Comparison of ENCODE assay signal across 8 mouse cellular contexts in the genomic region with DNA sequence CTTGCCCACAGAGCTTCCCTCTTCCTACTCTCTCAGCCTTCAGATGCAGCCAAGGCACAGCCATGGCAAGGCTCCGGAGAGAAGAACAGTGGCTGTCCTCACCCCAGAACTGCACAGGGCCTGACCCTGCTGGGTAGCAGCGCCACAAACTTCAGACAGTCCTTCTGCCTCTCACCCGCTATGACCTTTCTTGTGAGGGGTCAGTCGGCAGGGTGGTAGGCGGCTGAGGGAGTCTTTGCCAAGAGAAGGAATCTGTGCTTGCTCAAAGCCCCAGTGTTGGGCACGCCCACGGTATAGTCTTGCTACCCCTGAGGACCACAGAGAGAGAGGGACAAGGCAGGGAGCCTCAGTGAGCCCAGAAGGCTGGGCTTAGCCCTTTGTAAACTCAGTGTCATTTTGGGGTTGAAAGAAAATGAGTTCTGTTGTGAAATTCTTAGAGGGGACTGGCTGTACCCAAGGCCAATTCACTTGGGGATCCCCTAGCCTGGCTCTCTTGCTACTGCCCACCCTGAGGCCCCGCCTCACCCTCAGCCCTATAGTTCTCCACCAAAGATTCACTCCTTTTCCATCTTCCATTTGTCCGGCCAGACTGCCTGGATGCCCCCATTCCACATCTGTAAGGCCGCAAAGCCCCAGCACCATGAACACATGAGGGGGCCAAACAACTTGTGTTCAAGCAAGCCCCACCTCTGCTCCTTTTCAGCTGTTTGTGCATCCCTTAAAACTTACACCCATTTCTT. TPM values are rescaled to one million over a fixed set of nuclear protein-coding genes. Genes with fewer than 3 reads are reported as not detected.
DNase-seq lines count a peak whose midpoint lies in the region; ATAC-seq lines count a peak whose summit lies in the region.

No protein-coding gene starts in this region.

- H3K9me3 ChIP-seq in erythroblast, embryonic 14.5 days (ENCODE audit: control insufficient read depth, low read length): peaks cover 11% of the 10 kb centered on the region; the same call in 1 of the 2 replicates
- peaks cover 8% of the 10 kb centered on the region; the same call in 1 of the 2 replicates for H3K9me3 ChIP-seq in heart, embryonic 15.5 days (replicated peaks)
- H3K9me3 ChIP-seq in lung, embryonic 16.5 days (ENCODE audit: control insufficient read depth, low read length): no peaks in the 10 kb centered on the region

- H3K27ac ChIP-seq in heart, embryonic 15.5 days: peak overlapping the region; percentile 81
- peak overlapping the region; percentile 85 for H3K27ac ChIP-seq in lung, embryonic 16.5 days (ENCODE audit: low read length)

- 47% methylated on average over 10 of the region's 10 CpGs for WGBS in heart, embryonic 15.5 days
- WGBS in lung, embryonic 16.5 days: 25% methylated on average over 10 of the region's 10 CpGs

- H3K9ac ChIP-seq in heart, embryonic 15.5 days: peak overlapping the region; percentile 73
- H3K9ac ChIP-seq in lung, embryonic 16.5 days (ENCODE audit: low read length): peak overlapping the region; percentile 84

- peaks cover 71% of the 10 kb centered on the region for H3K27me3 ChIP-seq in erythroblast, embryonic 14.5 days (ENCODE audit: control insufficient read depth)
- peaks cover 31% of the 10 kb centered on the region for H3K27me3 ChIP-seq in heart, embryonic 15.5 days
- peaks cover 9% of the 10 kb centered on the region; the same call in 1 of the 2 replicates for H3K27me3 ChIP-seq in lung, embryonic 16.5 days (ENCODE audit: control insufficient read depth, insufficient read depth, low read depth, low read length)

- H3K4me3 ChIP-seq in erythroblast, embryonic 14.5 days (replicated peaks): peak overlapping the region; percentile 31
- peak overlapping the region; percentile 64 for H3K4me3 ChIP-seq in heart, embryonic 15.5 days
- peak overlapping the region; percentile 80 for H3K4me3 ChIP-seq in lung, embryonic 16.5 days (ENCODE audit: low read length)

- ATAC-seq in erythroblast, adult 5-6 weeks (replicated peaks; ENCODE audit: low FRiP score, poor library complexity, severe bottlenecking): no peak
- no peak for ATAC-seq in heart, embryonic 15.5 days (replicated peaks; ENCODE audit: insufficient number of reproducible peaks, insufficient read depth, low FRiP score, low read depth)
- ATAC-seq in lung, embryonic 16.5 days (ENCODE audit: low read depth): no peak

- peaks cover 28% of the 10 kb centered on the region for H3K4me1 ChIP-seq in erythroblast, embryonic 14.5 days (ENCODE audit: control insufficient read depth)
- H3K4me1 ChIP-seq in heart, embryonic 15.5 days (replicated peaks): peaks cover 63% of the 10 kb centered on the region
- peaks cover 66% of the 10 kb centered on the region for H3K4me1 ChIP-seq in lung, embryonic 16.5 days (replicated peaks; ENCODE audit: control insufficient read depth, insufficient read depth, low read length)

- peak overlapping the region; percentile 83 for H3K4me2 ChIP-seq in heart, embryonic 15.5 days
- peak overlapping the region; percentile 81 for H3K4me2 ChIP-seq in lung, embryonic 16.5 days (ENCODE audit: low read depth, low read length)

- H3K36me3 ChIP-seq in erythroblast, embryonic 14.5 days (ENCODE audit: control insufficient read depth): no peaks in the 10 kb centered on the region
- no peaks in the 10 kb centered on the region for H3K36me3 ChIP-seq in heart, embryonic 15.5 days
- H3K36me3 ChIP-seq in lung, embryonic 16.5 days (ENCODE audit: control insufficient read depth, insufficient read depth, low read length): peaks cover 2% of the 10 kb centered on the region; the same call in 1 of the 2 replicates

- DNase-seq in 416B (ENCODE audit: low read depth): peak; percentile 33
- no peak for DNase-seq in frontal cortex, adult 2 months (ENCODE audit: extremely low spot score in 1 of 2, low spot score in 1 of 2)
- no peak for DNase-seq in cerebellum, adult 11 months
- DNase-seq in layer of hippocampus, adult 11-12 months (ENCODE audit: low spot score): no peak

RNA-seq across cellular contexts. Expression of a gene that starts 2.8 kb away (rescaled TPM):
- 0.11 and 0.18 TPM in 2 replicates for polyA plus RNA-seq in erythroblast, embryonic 14.5 days (2012)
- total RNA-seq in erythroblast, adult 5-6 weeks (2015; ENCODE audit: low replicate concordance): 10.0 and 55.1 TPM in 2 replicates
- 11.8 and 18.1 TPM in 2 replicates for total RNA-seq in erythroblast, adult 5-6 weeks (2017; ENCODE audit: low replicate concordance)
- polyA plus RNA-seq in heart, embryonic 15.5 days (2015; fragmentation: Nextera tagmentation; extraction: Ambion mirVana): 38.6 and 53.4 TPM in 2 replicates
- polyA plus RNA-seq in lung, embryonic 16.5 days (2015; fragmentation: Nextera tagmentation; extraction: Ambion mirVana): 45.2 and 47.8 TPM in 2 replicates
- 56.5 and 73.7 TPM in 2 replicates for polyA plus RNA-seq in frontal cortex, adult 2 months (2012; rRNA removed)

RNA-seq across cellular contexts. Expression of a gene that starts 47.3 kb away (rescaled TPM):
- polyA plus RNA-seq in erythroblast, embryonic 14.5 days (2012): 0.09 TPM in 1 of 2 replicates, not detected in the other
- total RNA-seq in erythroblast, adult 5-6 weeks (2015; ENCODE audit: low replicate concordance): not detected in 2 replicates
- total RNA-seq in erythroblast, adult 5-6 weeks (2017; ENCODE audit: low replicate concordance): not detected in 2 replicates
- polyA plus RNA-seq in heart, embryonic 15.5 days (2015; fragmentation: Nextera tagmentation; extraction: Ambion mirVana): not detected in 2 replicates
- polyA plus RNA-seq in lung, embryonic 16.5 days (2015; fragmentation: Nextera tagmentation; extraction: Ambion mirVana): not detected in 2 replicates
- not detected in 2 replicates for polyA plus RNA-seq in frontal cortex, adult 2 months (2012; rRNA removed)

Comparison
In these comparisons a context has a peak if more than half of its experiments do, and no peak if none do; other contexts are left out.
1. RNA of a gene that starts 2.8 kb away (polyA plus RNA-seq): 56.5 to 73.7 TPM in frontal cortex, adult 2 months, 45.2 to 47.8 TPM in lung, embryonic 16.5 days and 38.6 to 53.4 TPM in heart, embryonic 15.5 days; 0.11 to 0.18 TPM in erythroblast, embryonic 14.5 days; every median in the first group is over 10 times any median in the second.
2. Peak in every context shown above with its lines, with median percentiles within 50 percentile points of each other: H3K4me3 ChIP-seq.